Mouse (Mus musculus): ENCODE results near the gene Kctd8.

The Kctd8 gene

DNA sequence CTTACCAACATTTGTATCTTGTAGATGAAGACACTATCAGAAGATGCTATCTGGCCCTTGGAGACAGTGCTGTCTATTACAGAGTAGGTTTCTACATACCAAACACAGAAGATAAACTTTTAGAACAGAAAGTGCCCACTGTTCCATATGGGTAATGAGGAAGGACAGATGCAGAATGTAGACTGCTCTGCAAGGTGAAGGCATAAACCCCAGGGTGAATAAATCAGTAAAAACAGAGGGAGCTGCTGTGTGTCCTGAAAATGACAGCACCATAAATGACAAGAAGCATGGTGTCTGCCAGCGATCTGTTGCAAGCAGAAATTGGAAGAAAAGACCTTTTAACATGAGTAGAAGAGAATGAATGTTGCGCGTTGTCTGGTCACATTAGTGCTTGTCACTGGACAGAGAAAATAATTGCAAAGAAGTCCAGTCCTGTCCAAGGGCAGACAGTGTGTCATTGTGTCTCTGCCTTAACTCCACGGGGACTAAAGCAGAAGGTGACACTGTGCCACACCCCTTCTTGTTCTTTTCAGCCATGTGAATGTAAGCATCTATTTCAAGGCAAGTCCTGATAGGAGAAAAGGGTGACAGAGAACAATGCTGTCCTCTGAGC, 181.5 kb downstream of the Kctd8 start:
- no peak for DNase-seq (ENCODE audit: low spot score in 2 of 2)

DNA sequence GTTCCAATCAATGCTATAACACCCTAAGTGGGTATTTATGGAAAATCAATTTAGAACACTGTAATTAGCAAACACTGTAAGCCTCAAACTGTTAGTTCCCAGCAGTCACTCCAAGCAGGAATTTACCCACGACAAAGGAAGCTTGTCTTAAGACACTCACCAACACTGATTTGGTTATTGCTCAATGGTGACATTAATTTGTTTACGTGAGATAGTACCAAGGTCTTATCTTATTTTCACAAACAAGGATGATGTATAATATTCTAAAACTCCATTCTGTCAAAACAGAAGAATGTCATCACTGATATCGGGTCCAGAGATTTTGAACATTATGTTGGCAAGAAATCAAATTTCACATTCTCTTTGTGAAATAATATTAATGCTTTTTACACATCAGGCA, 185.0 kb downstream of the Kctd8 start:
- DNase-seq (ENCODE audit: low spot score in 2 of 2), result no peak

- no peak for DNase-seq (ENCODE audit: low spot score in 2 of 2)
These were observed 195.7 kb downstream of the Kctd8 start for GRCm38 (mm10) chr5:69145827-69146226.

GRCm38 (mm10) chr5:69141082-69141481, 200.4 kb downstream of the Kctd8 start:
- no peak for DNase-seq (ENCODE audit: low spot score in 2 of 2)

DNA sequence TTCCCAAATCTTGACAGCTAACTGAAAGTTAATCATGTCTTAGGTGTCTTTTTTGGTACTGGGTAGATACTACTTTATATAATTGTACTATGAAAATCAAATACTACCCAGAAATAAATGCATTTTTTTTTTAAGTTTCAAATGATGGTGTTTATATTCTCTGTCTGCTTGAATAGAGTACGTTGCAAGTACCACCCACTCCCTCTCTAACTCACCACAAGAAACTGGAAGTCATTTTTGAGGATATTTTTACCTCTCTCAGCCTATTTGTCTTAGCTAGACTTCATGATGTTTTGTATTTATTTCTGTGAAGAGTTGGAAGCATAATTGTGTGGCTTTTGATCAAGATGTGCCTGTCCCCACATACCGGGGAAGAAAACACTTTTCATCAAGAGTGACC, 232.8 kb downstream of the Kctd8 start:
- DNase-seq (ENCODE audit: low spot score in 2 of 2), result no peak

- DNase-seq (ENCODE audit: low spot score in 2 of 2), result no peak
These were observed 252.6 kb downstream of the Kctd8 start for GRCm38 (mm10) chr5:69088912-69089311.

Data from right cerebral cortex, postnatal 36 days (tissue).